Mouse (Mus musculus) liver, adult 2 months (tissue): ENCODE results near the gene Gm20388.

Experiments
- CTCF ChIP-seq: fragments of 200-500 bp; IDR thresholded peaks from 2 replicates; pipeline ENCODE4 v1.5.1; 2011; ENCODE audit warnings: low read depth, low read length, control low read depth
- POLR2A ChIP-seq: fragments of 200-500 bp; IDR thresholded peaks from 2 replicates; pipeline ENCODE4 v1.6.1; 2011; ENCODE audit warnings: low read length, control low read depth; ENCODE audit not compliant: insufficient read depth; ENCODE audit errors: extremely low read depth

DNA sequence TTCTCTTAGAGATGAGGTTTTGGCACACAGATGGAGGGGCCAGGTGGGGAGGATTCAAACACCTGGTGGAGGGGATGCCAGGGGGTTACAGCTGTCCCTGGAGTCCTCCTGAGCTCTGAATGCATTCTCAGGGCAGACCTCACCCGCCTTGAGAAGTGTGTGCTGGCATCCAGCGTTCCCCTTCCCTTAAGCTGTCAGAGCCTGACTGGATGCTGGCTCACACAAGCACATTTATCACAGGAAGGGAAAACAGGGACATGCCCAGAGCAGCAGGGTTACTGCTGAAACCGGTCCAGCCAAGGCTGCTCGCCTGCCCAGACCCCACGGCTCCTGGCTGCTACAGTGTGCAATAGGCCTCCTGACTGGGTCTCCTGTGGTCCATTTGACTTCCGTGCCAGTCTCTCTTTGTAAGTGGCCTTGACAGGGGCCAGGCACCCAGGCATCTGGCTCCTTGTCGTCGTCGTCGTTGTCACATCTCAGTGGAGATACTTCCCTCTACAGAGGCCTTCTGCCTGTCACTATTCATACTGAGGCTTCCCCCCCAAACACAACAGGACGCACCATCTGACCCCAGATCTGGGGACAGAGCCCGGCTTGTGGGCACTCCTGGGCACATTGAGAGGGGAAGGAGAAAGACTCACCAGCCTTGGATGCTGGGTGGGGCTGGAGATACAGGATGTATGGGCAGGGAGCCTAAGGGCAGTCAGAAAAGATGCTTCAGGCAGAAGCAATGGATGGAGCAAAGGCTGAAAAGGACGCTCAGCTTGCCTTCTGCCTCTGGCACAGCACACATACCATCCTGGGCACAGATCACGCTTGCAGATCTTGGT, 2810.4 kb downstream of the Gm20388 start:
- TF ChIP-seq CTCF, result no peak
- TF ChIP-seq POLR2A, result no peak
